Mouse (Mus musculus) megakaryocyte progenitor cell, adult 5-6 weeks (primary cell): ENCODE data around the gene Atp6v0b. TPM values are rescaled to one million over a fixed set of nuclear protein-coding genes. Genes with fewer than 3 reads are reported as not detected.

ENCODE experiments used
- ATAC-seq: replicated peaks from 2 replicates; pipeline ENCODE4 v1.8.0; 2016; ENCODE audit warnings: mild to moderate bottlenecking, moderate TSS enrichment, inconsistent platforms; ENCODE audit not compliant: poor library complexity
- total RNA-seq, 2 experiments: library from RNA; stranded (forward) in 1 of 2; stranded (reverse) in 1 of 2; fragments of 157-497, 149-512 nt in 1 of 2; fragments of 200-1000 nt in 1 of 2; gene quantifications; 2 replicates each; pipeline versions ENCODE4 v1.2.3 to v1.2.4; 2015 to 2017

The Atp6v0b gene
- total RNA-seq, 2 experiments from 2014 or later, result 150 to 308 TPM

DNA sequence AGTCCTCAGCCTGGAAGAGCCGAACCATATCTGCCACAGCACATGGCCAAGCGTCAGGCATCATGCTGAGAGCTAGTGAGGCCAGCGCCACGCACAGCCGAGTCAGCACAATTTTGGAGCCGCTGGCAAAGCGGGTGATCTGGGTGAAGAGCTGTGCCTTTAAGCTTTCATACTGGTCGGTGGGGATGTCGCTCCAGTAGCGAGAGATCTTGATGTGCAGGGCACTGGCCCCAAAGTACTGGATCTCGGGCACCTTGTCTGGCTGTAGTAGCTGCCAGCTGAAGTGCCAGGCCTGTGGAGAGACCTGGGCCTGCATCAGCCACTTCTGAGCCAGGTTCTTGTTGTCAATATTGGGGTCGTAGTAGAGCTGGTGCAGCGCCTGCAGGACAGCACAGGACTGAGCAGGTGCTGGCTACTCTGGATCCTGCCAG is 25.0 kb upstream of the Atp6v0b start:
- ATAC-seq, result no peak

GRCm38 (mm10) chr4:117908834-117909453 is 21.8 kb upstream of the Atp6v0b start:
- no peak for ATAC-seq

- no peak for ATAC-seq
Measured at GRCm38 (mm10) chr4:117906196-117906595, 19.1 kb upstream of the Atp6v0b start.

DNA sequence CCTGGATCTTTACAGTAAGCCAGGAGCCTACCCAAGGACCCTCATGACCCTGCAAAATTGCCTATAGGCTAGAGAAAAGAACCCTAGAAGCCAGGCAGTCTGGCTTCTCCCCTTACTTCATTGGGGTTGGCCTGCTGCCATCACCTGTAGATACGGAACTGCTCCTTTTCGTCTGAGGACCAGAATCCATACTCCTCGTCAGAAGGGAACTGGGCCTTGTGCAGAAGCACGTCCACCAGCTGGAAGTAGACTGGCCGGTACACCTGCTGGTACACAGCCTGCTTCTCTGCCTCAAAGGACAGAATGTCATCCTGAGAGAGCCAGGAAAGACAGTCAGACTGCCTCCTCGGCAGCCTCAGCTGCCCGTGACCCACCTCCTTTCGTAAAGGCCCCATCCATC is 17.6 kb upstream of the Atp6v0b start:
- ATAC-seq, result no peak

DNA sequence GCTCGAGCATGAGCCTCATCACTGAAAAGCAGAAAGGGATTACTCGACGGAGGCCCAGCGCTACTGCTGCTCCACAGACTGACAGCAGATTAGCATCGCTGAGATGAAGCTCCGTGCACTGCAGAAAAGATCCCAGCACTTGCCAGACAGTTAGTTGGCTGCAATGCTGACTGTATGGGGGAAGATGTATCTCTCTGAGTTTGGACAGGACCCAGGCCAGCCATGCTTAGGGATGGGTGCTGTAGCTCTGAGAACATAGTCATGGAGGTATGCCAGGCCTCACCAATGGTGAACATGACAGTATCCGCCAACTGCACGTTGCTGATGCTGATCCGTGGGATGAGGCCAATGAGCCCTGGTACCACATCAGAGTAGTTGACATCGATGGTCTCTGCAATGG is 17.0 kb upstream of the Atp6v0b start:
- ATAC-seq, result no peak

DNA sequence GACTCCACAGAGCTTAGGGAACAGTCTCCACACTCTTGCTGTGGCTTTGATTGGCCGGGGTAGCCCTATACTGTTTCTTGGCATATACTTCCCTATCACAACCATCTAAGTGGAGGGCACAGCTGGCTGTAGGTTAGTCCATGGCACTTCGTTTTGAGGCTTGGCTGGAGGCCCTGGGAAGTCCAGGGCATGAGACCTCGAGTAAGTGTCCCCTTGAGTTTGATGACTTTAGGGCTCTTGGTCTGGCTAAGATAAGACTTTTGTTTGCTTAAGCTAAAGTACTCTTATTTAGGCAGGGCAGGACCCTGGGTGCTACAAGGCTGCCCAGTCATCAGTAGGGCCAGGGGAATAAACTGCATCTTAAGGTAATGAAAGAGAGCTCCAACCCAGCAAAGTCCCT is 11.0 kb upstream of the Atp6v0b start:
- no peak for ATAC-seq

DNA sequence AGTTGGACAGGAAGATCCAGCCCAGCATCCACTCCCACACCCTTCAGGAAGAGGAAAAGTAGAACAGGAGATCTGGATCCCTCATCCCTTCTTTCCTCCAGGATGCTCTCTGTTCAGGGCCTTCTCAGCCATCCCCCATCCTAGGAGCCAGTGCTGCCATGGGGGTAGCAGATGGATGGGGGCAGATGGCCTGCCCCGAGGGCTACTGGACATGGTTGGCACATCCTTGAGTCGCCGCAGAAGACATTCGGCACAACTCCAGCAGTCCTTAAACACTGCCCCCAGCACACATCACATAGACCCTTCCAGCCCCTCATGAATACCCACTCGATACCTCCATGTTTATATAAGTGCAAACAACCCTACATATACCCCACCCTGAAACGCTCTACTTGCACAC is 8.9 kb upstream of the Atp6v0b start:
- no peak for ATAC-seq

- no peak for ATAC-seq
Measured at GRCm38 (mm10) chr4:117895339-117895738, 8.2 kb upstream of the Atp6v0b start.

DNA sequence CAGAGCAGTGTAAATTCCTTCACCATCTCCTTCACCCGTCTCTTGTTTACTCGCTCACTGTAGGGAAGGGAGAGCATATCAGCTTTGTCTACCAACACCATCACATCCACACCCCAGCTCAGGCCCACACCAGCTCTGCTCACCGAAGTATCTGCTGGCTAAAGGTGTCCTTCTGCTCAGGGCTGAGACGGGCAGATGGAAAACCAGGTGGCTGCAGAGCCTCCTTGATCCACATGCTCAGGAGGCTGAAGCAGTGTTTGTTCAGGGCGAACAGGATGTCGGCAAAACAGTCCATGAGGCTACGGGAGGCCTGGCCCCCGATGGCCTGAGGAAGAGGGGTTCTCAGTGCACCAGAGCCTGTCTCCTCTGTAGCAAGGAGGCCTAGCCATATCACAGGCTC is 7.5 kb upstream of the Atp6v0b start:
- no peak for ATAC-seq

GRCm38 (mm10) chr4:117893376-117893775 is 6.2 kb upstream of the Atp6v0b start:
- peak; percentile 57 for ATAC-seq

- peak; percentile 89 for ATAC-seq
Measured at GRCm38 (mm10) chr4:117891738-117892161, 4.6 kb upstream of the Atp6v0b start, which contains the start of gene Dph2. TSS of gene Dph2 (minus strand) at chr4:117892032.

DNA sequence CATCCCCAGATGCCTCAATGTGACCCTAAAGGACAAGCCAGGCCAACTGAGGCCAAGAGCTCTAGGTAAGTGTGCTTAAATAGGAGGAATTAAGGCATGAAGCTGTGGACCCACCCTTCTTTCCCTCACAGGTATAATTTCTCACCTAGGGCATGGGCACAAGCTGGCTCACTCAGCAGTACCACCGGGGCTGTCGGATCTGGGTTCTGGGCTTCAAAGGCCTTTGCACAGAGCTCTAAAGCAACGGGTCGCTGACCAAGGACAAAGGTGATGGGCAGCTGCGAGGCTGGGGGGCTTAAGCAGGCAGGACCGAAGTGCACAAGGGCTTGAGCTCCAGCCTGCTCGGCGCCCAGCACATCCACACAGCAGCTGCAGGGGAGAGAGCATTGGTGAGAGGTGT is 3.6 kb upstream of the Atp6v0b start:
- ATAC-seq, result no peak

DNA sequence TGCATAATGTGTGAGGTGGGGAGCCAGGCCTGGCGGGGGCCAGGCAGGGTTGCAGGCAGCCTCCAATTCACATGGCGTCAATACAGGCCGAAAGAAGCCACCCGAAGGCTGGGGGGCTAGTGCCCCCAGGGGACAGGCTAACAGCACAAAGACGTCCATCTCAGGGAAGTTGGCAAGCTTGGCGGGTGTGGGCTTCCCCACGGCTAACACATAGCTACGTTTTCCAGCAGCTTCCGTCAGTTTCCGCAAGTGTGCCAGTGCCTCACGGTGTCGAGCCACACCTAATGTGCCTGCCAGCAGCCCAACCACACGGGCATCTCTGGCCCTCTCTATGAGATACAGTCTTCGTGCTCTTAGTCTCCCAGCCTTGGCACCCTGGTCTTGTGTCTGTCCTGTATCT is 2.9 kb upstream of the Atp6v0b start:
- no peak for ATAC-seq

DNA sequence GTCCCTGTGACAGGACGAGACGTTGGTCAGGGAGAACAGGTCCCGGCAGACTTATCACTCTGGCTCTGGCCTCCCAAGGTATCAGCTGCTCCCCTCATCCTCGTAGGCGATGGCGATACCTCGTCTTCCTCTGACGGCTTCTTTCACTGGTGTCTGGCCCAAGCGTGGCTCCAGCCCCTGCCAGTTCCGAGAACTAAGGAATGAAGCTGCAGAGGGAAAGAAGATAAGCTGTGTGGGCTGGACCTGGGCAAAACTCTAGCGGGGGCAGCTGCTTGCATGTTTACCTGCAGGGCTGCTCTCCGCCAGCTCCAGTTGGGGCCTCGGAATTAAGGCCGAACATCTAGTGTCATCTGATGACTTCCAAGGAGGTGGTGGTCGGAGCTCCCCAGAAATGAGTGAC is 2.3 kb upstream of the Atp6v0b start:
- no peak for ATAC-seq

DNA sequence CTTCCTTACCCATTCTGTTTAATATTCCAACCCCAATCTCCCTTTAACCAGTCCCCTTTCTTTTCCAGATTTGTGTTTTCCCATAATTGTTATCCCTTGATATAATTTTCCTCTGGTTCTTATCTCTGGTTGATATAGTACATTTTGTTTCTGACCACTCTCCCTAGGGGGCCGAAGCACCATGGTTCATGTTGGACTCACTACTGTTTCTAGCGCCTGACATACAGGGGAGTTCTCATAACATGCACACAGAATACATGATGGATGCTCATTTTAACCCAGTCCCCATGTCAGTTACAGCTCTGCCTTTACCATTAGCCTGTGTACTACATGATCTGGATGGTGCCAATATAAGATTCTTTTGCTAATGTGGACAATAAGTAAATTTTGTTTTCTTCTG is 787 bp upstream of the Atp6v0b start:
- ATAC-seq, result no peak

- peak; percentile 46 for ATAC-seq
Measured at GRCm38 (mm10) chr4:117886644-117887043, 489 bp downstream of the Atp6v0b start.

DNA sequence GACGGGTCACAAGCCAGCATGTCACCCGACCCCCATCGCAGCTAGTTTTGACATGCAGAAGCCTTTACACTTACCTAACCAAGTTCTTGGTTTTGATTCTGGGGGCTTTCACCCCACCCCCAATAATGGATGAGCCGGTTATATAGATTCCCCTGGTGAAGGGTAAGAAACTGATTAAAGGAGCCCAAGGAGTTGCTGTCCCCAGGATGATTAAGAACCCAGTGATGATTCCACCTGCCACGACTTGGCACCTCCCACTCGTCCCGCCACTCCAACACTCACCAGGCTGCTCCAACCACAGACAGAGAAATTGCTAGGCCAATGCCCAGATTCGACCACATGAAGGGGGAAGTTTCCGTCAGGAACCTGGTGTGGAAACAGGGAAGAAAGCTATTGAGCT is 1.1 kb downstream of the Atp6v0b start:
- peak; percentile 1; the same call in 1 of the 2 replicates for ATAC-seq

DNA sequence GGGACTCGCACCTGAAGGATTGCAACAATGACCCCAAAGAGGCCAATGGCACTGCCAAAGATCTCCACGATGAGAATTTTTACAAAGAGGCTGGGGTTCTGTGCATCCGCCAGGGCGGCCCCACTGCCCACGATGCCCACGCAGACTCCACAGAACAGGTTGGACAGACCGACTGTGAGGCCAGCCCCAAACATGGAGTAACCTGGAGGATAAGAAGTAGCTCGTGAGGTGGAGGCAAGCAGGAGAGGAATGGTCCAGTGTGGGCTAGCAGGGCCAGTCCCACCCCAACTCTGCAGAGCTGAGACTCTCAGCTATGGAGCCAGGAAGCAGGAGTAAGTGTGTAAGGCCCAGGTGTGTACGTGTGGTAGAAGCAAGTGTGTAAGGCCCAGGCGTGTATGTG is 2.0 kb downstream of the Atp6v0b start:
- no peak for ATAC-seq

GRCm38 (mm10) chr4:117884146-117884545 is 3.0 kb downstream of the Atp6v0b start:
- no peak for ATAC-seq

DNA sequence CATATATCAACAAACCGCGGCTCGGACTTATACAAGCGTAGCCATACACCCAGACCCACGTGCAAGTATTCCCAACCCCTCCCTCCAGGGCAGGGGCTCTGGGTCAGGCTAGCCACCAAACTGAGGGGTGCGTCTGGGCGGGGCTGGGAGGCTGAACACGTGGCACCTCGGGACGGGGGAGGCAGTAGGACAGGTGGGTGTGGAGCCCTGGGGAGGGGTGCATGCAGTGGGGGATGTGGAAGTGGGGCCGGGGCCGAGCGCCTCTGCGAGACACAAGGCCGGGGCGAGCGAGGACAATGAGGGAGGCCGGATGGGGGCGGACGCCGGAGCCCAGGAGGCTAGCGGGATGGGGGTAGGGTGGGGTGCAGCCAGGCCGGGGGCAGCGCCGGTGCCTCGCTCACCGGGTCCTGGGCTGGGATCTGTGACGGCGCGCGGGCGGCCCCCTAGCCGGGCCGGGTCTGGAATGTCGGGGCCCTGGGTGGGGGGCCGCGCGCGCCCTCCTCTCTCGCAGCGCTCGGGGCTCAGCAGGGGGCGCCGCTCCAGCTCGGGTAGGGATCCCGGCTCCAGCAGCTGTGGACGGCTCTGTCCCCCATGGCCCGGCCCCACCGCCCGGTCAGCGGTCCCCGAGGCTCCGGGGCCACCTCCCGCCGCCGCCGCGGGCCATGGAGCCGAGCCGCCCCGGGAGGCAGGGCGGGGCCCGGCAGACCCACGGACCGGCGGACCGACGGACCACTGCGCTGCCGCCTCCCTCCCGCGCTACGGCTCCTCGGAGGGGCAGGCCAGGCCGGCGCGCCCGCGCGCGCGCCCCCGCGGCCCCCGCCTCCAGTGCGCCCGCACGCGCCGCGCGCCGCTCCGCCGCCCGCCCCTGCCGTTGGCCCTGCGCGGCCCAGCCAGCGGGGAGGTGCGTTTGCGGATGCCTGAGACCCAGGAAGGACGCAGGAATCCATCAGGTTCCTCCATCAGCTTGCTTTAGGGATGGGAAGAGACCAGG is 4.1 kb downstream of the Atp6v0b start, which contains the start of gene B4galt2:
Gene B4galt2, minus strand, starts transcription at position 787 of the 991 bp plus-strand sequence.
- ATAC-seq, result no peak

GRCm38 (mm10) chr4:117878703-117879102 is 8.4 kb downstream of the Atp6v0b start:
- ATAC-seq, result no peak

DNA sequence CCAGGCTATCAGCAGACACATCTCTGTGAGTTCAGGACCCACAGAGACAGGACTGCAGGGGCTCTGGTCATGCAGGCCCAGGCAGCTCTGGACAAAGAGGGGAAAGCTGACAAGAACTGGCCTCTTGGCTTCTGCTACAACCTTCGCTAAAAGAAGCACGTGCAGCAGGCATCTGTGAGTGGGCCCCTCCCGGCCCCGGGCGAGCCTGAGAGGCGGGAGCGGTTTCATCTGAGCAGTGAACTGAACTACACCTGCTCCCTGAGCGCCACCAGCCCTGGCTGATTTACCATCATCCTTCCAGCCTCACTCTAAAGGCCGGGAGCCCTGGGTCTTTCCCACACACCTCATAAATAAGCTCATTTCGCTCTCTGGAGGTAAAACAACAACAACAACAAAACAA is 8.8 kb downstream of the Atp6v0b start:
- ATAC-seq, result no peak
